Mouse (Mus musculus) erythroblast, adult 5-6 weeks (primary cell): ENCODE measurements around the gene Hadhb. TPM values are rescaled to one million over a fixed set of nuclear protein-coding genes. Genes with fewer than 3 reads are reported as not detected.
"Not testable (repeated sequence)": the region's sequence is repeated elsewhere in the genome, so short reads cannot be mapped to it uniquely, and the experiment has no call there.

Experiments
- ATAC-seq: replicated peaks from 2 replicates; pipeline ENCODE4 v1.8.0; 2016; ENCODE audit warnings: moderate number of reproducible peaks, mild to moderate bottlenecking, moderate TSS enrichment, inconsistent platforms; ENCODE audit not compliant: poor library complexity, low FRiP score, severe bottlenecking
- total RNA-seq, 2 experiments: library from RNA; stranded (forward) in 1 of 2; stranded (reverse) in 1 of 2; fragments of 150-400 nt in 1 of 2; fragments of 200-764, 138-1000 nt in 1 of 2; gene quantifications; 2 replicates each; pipeline versions ENCODE4 v1.2.3 to v1.2.4; 2015 to 2017; ENCODE audit warnings: low replicate concordance in 2 of 2

The Hadhb gene
- total RNA-seq, 2 experiments from 2014 or later: 30.8 to 36.1 TPM

DNA sequence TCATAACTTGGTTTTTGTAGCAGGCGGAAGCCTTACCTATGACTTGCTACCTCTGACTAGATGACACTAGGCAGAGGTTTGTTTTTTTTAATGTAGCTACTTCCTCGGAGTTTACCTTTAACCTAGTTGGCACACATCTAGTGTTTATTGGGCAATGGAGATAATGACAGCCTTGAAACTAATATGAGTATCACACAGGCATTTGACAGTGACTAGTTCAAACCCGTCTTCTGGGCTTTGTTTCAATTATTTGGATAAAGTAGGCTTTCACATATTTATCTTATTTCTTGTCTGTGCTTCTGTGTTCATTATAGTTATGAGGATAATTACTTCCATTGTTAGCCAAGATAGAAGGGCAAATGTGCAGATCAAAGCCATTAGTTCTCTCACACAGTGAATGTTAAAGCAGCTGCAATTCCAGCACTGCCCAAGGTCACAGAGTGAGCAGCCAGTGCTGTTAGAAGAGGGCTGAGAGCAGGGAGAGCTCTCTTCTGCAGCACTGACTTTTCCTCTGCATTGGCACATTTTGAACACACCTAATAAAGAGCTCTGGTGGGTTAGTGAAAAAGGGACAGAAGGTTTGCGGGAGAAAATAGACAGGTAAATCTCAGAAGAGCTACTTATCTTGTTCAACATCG lies 15.4 kb downstream of the Hadhb start:
- no peak for ATAC-seq

DNA sequence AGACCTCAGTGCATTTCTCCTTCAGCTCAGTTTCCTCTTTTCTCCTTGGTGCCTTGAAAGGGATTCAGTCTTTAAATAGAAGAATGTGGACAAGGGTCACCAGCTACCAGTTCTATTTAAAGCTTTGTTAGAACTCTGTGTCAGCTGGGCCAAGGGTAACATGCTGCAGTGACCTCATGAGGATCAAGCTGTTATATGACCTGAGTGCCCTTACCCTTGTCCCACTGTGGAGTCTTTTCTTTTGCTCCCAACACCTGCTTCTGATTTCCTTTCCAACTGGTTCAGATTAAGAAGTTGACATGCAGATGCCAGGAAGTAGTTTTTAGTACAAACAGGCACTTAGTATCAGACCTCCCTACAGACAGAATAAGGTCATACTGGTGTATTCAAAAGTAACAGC lies 17.1 kb downstream of the Hadhb start:
- ATAC-seq: no peak

DNA sequence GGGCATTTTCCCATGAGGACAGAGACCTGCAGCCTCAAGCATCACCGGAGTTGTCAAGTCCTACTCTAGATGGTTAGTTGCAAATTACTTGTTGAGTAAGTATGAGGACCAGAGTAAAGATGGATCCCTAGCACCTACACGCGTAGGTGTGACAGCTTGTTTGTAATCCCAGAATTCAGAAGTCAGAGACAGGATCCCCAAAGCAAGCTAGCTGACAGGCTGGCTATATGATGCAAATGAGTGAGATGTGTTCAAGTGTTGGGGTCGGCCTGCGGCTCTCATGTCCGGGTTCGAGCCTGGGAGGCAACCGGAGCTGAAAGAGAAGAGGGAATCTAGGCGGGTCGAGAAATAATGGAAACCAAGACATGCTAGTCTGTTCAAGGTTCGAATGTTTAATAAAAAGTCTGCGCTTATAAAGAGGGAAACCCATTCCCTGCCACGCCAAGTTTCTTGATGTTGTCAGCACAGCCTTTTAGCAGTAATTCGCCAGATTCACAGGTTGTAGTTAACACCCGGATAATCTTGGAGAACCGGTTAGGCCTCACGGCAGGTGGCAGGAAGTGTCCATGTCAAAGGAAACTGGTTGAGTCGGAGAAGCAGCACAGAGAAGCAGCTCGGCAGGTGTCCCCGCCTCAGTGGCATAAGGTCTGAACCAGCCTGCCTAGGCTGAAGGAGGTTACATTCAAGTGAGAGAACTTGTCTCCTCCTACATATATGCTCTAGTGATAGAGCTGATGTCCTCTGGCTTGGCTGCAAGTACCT lies 18.1 kb downstream of the Hadhb start:
- ATAC-seq: no peak

DNA sequence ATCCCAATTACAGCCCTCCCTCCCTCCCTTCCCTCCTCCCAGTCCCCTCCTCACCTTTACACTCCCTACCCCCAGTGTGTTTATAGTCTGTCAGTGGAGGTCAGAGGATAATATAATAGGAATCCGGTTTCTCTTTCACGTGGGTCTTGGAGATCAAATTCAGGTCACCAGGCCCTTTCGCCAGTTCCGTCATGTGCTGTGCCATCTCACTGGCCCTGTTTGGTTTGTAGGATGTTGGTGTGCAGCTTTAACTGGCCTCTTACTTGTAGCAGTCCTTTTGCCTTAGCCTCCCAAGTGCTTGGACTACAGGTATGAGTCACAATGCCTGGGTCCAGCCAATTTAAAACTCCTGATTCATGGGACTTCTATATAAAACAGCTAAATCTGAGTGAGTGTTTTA lies 20.8 kb downstream of the Hadhb start:
- ATAC-seq: no peak

DNA sequence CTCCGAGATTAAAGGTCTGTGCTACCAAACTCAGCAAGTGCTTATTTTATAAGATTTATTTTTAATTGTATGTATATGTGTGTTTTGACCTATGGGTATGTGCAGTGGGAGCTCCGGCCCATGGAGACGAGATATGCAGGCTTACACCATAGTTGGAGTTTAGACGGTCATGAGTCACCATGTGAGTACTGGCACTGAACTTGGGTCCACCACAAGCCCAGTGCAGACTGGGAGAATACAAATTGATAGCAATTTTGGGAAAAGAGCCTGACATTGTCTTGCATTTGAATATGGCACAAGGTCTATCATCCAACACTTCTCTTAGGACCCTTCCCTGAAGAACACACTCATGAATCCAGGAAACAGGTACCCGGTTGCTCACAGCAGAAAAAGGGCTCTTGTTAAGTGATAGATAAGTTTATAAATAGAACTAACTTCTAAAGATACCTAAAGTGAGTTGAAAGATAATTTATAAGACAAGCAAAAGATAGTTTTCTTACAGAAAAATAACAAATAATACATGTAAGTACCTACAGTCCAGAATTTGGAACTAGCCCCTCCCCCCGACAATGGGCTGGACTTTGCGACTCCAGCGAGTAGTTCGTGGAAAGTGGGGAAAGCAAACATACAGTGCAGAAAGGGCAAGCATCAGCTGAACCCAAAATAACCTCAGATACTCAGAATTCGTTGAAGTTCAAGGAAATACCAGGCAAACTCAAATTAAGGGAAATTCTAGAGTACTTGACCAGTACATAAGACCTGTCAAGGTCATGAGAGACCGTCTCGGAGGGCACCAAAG lies 32.8 kb downstream of the Hadhb start:
- ATAC-seq: no peak

DNA sequence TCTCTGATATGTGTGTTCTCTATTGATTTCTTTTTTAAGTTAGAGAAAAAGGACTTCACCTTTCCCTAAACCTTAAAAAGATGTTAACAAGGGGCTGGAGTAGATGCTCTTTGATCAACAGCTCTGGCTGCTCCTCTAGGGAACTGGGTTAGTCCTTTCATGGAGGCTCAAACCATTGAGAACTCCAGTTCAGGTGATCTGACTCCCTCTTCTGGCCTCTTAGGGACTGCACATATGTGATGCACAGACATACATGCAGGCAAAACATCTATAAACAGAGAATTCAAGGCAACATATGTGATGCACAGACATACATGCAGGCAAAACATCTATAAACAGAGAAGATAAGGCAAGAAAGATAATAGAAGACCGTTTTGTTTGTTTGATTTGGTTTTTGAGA lies 37.4 kb downstream of the Hadhb start:
- no peak for ATAC-seq

DNA sequence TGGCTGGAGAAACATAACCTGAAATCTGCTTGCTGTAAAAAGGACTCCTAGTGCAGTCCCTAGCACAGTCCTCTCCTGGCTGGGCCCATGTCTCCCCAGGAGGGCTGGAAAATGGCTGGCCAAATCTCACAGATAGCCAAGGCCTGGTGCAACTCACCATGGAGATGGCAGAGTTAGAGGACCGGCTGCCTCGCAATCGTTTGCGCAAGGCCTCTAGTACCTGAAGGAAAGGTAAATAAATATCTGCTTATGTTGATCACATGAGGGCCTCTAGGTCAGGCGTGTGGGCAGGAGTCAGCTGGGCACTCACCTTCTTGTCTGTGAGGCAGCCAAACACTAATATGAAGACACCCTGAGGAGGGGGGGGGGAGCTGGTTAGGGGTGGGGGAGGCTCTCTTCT lies 40.3 kb downstream of the Hadhb start:
- no peak for ATAC-seq

DNA sequence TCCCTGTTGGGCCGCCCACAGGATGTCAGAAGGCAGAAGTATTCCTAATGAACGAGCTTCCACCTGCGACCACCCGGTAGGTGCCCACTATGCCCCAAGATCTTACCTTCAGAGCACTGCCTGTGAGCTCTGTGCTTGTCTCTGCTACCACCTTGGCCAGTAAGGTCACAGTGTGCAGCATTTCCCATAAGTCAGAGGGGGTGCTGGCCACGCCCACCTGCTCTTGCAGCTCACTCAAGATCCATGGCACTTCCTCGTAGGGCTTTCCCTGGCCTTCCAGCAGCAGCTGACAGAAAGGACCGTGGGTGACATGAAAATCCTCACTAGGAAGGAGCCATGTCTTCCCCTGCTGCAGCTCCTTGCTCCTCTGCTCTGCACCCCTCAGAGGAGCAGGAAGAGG lies 43.2 kb downstream of the Hadhb start:
- no peak for ATAC-seq

DNA sequence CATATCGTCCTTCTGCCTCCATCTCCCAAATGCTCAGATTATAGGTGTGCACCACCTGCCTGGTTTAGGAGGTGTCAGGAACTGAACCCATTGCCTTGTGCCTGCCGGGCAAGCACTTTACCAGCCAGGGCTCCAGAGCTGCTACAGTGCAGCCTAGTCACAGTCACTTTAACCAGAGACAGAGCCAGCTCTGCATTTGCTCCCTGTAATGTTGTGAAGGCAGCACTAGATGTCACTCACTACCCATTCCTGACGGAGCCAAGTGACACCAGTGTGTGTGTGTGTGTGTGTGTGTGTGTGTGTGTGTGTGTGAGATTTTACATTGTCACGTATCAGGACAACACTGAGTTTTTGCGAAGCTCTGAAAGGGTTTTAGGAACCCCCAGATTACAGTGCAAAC lies 46.5 kb downstream of the Hadhb start:
- ATAC-seq: no peak

DNA sequence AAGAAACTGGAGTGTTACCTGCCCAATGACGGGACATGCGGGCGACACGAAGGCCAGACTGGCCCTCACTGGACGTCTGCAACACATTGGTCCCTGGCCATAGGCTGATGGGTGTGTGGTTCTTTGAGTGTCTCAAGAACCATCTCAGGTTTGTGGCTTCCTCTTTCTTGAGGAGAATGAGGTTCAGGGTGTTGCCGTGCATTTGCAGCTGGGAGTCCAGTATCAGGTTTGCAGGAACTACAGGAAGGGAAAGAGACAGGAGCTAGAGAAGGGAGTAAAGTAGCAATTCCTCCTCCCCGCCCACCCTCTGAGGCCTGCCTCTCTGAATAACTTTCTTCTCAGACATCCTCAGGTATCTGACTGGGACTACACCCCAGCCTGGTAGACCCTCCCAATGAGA lies 47.2 kb downstream of the Hadhb start:
- no peak for ATAC-seq

DNA sequence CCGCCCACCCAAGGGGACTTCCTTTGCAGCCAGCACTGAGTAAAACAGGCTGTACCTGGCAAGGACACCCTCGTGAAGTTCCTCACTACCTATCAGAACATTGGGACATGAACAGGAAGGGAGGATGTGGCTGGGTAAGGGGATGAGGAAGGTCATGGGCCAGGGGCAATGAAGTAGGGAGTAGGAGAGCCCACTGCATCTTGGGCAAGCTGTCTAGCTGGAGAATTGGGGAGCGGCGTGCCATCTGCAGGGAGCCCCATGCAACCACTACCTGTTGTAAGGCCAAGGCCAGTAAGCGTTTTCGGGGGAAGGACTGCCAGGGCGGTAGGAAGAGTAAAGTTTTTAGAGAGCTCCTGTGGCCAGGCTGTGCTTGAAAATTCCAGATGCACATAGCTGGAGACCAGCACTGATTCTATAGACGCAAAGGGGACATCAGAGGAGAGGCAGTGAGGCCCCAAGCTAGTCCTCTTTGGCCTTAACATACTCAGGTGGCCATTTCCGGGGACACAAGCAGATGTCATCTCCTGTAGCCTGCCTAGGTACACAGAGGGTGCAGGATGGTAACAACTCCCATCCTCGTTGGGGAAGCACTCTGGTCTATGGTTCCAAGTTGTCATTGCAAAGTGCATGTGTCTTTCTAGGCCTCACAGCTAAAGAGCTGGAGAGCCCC lies 48.3 kb downstream of the Hadhb start:
- ATAC-seq: no peak

DNA sequence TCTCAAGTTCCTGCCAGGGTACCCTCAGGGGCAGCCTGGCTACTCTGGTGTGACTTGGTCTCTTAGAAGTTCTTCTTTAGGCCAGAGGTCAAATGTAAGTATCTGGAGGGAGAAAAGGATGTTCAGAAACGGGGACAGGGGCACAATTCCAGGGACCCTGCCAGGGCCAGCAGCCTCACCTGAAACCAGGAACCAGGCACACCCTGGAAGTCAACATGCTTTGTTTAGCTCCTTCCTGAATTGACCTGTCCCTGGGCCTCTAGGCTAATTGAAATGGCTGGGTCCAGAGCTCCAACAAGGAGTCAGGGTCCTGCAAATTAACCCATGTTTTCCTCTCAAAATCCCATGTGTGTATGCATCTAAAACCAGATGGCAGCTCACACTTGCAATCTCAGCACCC lies 49.4 kb downstream of the Hadhb start:
- ATAC-seq: no peak

DNA sequence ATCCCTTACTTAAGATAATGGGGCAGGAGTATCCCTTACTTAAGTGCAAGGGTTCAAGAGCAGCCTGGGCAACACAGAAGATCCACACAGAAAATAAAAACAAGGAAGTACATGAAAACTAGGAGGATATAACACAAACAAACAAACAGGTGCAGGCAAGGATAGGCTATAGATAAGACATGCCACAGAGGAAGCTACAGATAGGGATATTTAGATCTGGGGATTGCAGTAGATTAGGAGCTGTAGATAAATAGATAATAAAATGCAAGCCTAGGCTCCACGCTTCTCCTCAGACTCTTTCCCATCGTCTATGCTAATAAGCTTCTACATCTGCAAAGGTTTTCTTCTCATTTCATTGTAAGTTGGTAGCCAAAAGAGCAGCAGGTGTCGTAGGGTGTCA lies 50.0 kb downstream of the Hadhb start:
- ATAC-seq: no peak

DNA sequence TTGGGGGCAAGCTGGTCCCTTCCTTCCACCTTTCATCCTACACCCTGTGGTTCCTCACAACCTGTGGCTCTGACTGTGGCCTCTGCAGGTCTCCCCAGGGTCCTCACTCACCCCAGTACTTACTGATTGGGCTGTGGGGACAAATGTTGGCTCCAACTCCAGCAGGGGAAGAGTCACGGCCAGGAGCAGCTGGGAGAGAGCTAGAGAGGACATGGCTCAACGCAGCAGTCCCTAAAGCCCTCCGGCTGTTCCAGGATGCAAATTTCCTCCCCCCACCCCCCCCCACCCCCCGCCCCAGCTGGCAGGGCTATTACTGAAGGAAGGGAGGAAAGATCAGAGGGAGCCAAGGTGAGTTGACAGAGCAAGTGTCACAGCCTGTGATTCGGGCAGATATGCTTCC lies 50.4 kb downstream of the Hadhb start, which contains the start of gene Adgrf3:
Gene Adgrf3 (minus strand): TSS at position 230 of the 400 bp plus-strand sequence.
- ATAC-seq: no peak

DNA sequence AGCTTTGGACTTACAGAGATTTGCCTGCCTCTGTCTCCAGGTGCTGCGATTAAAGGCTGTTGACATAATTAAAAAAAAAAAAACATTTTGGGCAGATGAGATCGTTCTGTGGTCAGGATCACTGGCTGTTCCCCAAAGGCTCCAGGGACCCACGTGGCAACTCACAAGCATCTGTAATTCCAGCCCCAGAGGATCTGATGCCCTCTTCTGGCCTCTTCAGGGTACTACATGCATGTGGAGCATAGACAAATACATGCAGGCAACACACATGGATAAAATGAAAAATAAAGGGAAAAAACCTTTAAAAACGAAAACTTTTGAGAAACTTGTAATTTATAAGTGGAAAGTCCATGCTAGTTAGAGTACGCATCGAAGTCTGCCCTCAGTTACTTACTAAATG lies 52.2 kb downstream of the Hadhb start:
- 0 out of 2 replicates have a peak, but pooled peaks have one; percentile 72 for ATAC-seq

DNA sequence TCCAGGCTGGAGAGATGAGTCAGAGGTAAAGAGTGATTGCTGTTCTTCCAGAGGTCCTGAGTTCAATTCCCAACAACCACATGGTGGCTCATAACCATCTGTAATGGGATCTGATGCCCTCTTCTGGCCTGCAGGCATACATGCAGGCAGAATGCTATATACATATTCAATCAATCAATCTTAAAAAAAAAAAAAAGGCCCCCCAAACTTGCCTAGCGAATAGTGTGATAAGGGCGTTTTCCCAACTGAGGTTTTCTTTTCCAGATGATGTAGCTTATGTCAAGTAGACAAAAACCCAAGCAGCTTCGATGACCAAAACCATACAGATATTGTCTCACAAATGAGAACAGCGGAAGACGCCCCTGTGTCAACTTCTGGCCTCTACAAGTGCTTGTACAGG lies 55.7 kb downstream of the Hadhb start:
- not testable (repeated sequence) for ATAC-seq

DNA sequence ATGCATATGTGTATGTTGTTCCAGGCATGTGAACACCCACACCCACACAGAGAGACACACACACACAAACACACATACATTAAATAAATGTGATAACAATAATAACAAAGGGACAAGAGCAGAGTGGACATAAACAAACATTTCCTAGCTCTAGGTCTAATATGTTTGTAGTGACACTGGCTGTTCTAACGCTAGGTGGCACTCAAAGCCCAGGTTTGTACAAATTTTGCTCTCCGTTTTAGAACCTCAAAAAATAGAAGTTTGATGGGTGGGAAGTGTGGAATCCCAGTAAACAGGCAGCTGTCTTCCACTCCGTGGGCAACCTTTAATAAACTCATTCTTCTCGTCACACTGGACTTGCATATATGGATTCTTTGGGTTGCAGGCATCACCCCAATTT lies 59.8 kb downstream of the Hadhb start:
- ATAC-seq: no peak

DNA sequence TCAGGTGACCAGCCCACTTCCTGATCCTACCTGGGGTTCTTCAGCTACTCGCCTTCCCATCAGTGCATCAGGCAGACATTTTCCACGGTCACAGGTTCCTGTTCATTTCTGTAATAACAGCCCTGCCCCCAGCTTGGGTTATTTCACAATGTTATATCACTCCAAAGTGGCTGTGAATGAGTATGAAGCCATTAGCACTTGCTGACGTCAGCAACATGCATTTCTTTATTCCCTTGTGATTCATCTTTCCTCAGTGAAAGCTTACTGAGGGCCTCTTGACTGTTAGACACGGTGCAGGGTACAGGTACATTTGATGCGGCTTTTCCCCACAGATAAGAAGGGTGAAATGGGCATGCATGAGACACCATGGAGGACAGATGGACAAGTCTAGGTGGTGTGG lies 60.9 kb downstream of the Hadhb start:
- ATAC-seq: no peak

DNA sequence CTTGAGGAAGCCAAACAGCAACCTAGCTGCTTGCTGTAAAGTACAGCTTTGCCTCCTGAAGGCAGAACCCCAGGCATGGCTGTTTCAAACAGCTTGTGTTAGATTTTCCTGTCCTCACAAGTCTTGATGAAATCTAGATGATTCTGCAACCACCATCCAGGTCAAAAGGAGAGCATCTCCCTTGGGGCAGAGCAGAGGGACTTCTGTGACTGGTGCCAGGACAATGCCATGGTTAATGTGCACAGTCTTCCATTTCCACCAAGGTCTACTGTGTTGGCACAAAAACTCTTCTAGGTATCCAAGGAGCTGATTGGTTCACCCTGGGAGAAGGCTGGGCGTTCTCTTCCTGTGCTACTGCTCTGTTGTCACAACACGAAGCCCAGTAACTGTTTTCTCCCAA lies 64.7 kb downstream of the Hadhb start:
- ATAC-seq: no peak

DNA sequence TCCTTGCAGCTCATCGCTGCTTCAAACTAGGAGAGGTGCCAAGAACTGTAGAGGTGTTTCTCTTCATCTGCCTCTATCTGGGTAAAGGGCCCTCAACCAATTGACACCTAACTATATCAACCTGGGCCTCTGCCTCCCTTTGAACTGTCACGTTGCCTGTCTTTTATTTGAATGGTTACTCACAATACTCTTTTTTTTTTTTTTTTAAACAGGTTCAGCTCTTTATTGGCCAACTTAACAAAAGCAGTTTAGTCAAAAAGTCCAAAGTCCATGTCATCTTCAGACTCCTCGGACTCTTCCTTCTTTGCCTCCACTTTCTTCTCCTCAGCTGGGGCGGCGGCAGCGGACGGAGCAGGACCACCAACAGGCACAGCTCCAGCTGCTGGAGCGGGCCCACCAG lies 65.6 kb downstream of the Hadhb start:
- no peak for ATAC-seq
